In the genomic region with DNA sequence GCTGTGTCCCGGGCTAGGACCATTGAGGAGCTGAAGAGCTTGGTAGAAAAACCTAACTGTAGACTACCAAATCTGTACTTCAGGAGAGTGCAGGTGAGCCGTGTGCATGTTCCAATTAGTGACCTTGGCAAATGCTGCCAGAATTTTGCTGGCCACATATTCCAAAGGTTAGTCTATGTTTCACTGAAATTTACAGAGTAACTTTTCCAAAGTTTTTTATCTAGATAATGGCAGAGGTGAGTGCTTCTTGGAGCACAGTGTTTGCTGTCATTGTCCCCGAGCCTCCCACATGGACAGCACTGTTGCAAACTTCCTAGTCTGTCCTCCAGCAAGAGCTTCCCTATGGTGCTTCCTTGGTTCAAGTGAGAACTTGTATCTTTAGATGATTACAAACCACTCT, we compare ENCODE assay signal across 16 mouse cellular contexts.
"Had no signal": no experiment of that assay in that cellular context is flagged by ENCODE, and none has a peak within 500 bp of the region (broad histone marks: within the 10 kb centered on the region; RNA-seq: fewer than 3 reads in every experiment).

No protein-coding gene starts in this region.

- H3K9ac ChIP-seq: neural tube, embryonic 13.5 days; neural tube, embryonic 15.5 days; stomach, embryonic 15.5 days had no signal

- H3K4me3 ChIP-seq: neural tube, embryonic 13.5 days; neural tube, embryonic 15.5 days; stomach, embryonic 15.5 days had no signal

- H3K27me3 ChIP-seq: neural tube, embryonic 15.5 days; stomach, embryonic 15.5 days had no signal

- DNase-seq: retina, postnatal 1 day; right cerebral cortex, adult 18-20 months; right cerebral cortex, postnatal 14 days; right cerebral cortex, postnatal 25 days; right cerebral cortex, postnatal 4 days; spleen, adult 18-20 months; thymus, adult 18-20 months; thymus, adult 2 months; thymus, postnatal 14 days; thymus, postnatal 25 days; thymus, postnatal 36 days; thymus, postnatal 4 days had no signal

- H3K36me3 ChIP-seq: neural tube, embryonic 13.5 days; neural tube, embryonic 15.5 days; stomach, embryonic 15.5 days had no signal

- H3K4me2 ChIP-seq: neural tube, embryonic 13.5 days; neural tube, embryonic 15.5 days; stomach, embryonic 15.5 days had no signal

- H3K27ac ChIP-seq: neural tube, embryonic 13.5 days; neural tube, embryonic 15.5 days; stomach, embryonic 15.5 days; stomach, postnatal 0 days had no signal

- H3K9me3 ChIP-seq: neural tube, embryonic 13.5 days; neural tube, embryonic 15.5 days; stomach, embryonic 15.5 days had no signal

- H3K4me1 ChIP-seq: neural tube, embryonic 13.5 days; neural tube, embryonic 15.5 days; stomach, embryonic 15.5 days had no signal
